Mouse (Mus musculus) thymus, postnatal 0 days (tissue): ENCODE data around the gene Arl2. TPM values are rescaled to one million over a fixed set of nuclear protein-coding genes. Genes with fewer than 3 reads are reported as not detected.

Experiments used
- DNase-seq: peaks from one replicate; pipeline ENCODE4 v3.0.0-alpha.2; 2015; ENCODE audit warnings: low spot score
- polyA plus RNA-seq: library from polyadenylated mRNA; unstranded; fragments of >200 nt; fragmentation: Nextera tagmentation; extraction: Ambion mirVana; gene quantifications from 2 replicates; pipeline ENCODE4 v1.2.1, GENCODE M21; 2015

The Arl2 gene
- polyA plus RNA-seq, 1 experiment from 2014 or later = 57.2 TPM

- no peak for DNase-seq
Observed at GRCm38 (mm10) chr19:6126789-6127580, 14.4 kb downstream of the Arl2 start.

- DNase-seq = peak; percentile 73
Observed at GRCm38 (mm10) chr19:6126289-6126688, 15.1 kb downstream of the Arl2 start.

- DNase-seq = no peak
Observed at GRCm38 (mm10) chr19:6124898-6125297, 16.4 kb downstream of the Arl2 start.

DNA sequence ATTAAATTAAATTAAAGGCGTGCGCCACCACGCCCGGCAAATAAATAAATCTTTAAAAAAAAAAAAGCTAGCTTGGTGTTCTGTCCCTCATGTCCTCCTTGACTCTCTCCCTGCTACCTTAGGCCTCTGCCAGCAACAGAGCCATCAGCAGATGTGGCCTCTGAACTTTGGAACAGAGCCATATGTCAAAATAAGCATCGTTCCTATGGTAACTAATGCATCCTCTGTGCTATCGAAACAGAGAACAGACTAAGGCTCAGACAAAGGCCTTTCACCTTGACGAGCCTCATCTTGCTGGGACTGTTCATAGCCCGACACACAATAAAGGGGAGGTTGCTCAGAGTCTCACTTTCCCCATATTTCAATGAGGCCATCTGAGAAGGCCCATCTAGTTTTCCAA, 18.0 kb downstream of the Arl2 start:
- no peak for DNase-seq

- DNase-seq = no peak
Observed at GRCm38 (mm10) chr19:6121761-6122160, 19.6 kb downstream of the Arl2 start.

DNA sequence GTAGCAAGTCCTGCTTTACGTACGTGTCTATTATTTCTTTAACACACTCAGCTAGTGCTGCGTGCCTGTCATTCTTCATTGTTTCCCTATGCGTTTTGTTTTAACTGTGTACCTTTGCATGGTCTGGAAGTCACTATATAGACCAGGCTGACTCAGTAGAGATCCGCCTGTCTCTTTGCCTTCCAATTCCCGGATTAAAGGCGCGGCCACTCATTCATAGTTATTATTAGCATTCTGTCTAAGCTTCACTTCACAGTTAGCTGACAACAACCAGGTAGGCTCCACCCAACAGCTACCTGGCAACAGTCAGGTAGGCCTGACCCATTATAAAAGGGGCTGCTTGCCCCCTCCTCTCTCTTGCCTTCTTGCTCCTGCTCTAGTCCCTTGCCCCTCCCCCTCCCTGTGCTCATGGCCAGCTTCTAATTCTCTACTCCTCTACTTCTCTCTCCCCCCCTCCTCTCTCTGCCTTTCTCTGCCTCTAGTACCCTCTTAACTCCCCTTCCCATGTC, 22.6 kb downstream of the Arl2 start:
- no peak for DNase-seq

DNA sequence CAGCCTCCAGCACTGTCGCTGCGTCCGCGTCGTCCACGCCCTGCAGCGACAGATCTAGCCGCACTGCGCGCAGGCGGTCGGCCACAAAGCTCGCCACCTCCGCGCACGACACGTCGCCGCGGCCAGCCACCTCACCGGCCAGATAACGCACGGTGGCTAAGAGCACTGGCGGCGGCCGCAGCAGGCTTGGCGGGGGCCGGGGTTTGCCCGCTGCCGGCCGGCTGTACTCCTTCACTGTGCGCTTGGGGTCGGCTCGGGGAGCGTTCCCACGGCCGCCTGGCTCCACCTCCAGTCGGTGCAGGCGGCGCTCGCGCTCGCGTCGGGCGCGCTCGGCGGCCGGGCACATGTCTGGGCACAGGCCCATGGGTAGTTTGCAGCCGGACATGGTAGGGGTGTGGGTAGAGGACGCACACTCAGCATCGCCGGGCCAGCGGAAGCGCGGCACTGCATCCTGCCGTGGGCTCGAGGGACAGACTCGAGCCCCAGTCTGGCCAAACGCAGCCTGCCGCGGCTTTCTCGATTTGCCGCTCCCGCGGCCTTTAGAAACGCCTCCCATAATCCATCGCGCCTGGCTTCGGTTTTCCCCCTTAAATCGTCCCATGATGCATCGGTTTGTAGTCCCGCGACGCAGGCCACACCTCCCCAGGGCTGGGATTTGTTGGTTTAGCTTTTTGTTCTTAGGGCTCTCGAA, 23.2 kb downstream of the Arl2 start, which contains the start of gene Sac3d1:
Sac3d1 (minus strand) TSS at position 665 of the 691 bp plus-strand sequence.
- DNase-seq = peak; percentile 93

- peak; percentile 6 for DNase-seq
Observed at GRCm38 (mm10) chr19:6117346-6117985, 23.9 kb downstream of the Arl2 start.

DNA sequence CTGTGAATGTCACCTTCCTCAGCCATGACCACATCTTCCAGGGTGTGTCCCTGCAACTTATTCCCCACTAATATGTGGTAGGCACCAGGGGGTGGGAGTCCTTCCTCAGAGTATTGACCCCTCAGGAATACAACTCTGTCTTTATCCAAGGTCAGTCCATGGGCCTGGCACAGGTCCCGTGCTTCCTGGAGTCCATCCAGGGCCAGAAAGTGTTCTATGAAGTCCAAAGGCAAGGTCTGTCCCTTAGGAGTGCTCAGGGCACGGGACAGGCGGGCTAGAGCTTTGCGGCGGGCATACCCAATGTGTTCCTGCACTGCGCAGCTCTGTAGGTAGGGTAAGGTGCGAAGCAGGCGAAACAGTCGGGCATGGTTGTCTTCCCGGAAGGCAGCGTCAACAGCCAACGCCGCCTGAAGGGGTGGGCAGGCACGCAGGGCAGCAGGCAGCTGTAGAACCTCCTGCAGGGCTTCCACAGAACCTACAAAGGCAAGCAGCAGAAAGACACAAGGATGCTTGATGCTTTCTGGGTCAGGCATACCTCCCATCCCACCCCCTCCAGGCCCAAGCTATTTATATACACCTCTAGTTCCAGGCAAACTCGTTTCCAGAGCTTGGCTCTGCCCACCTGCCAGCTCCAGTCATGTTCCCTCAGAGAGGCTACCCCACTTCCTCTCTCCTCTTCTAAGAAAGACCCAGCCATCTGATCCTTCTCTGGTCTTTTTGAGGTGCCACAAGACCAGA, 25.1 kb downstream of the Arl2 start:
- DNase-seq = no peak

GRCm38 (mm10) chr19:6113116-6113515, 28.2 kb downstream of the Arl2 start:
- DNase-seq = no peak

- DNase-seq = no peak
Observed at GRCm38 (mm10) chr19:6105586-6105985, 35.8 kb downstream of the Arl2 start, which contains the start of gene Naaladl1. TSS of gene Naaladl1 (plus strand) at chr19:6105782.

DNA sequence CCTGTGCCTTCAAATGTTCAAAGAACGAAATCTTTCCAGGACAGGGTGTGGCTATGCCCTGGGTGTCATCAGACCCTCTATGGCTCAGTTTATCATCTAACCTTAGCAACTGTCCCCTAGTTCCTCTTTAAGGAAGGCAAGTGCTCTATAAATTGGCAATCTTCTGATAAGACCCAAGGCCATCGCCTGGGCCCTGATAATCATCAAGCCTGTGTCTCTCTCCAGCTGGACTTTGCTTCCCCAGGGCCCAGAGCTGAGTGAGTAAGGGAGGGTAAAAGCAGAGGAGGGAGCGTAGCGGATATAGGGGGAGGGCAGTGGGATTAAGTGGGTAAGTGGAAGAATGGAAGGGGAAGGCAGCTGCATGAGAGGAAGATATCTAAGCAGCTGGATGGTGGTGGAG, 36.9 kb downstream of the Arl2 start:
- no peak for DNase-seq

GRCm38 (mm10) chr19:6102169-6102853, 39.0 kb downstream of the Arl2 start:
- no peak for DNase-seq

DNA sequence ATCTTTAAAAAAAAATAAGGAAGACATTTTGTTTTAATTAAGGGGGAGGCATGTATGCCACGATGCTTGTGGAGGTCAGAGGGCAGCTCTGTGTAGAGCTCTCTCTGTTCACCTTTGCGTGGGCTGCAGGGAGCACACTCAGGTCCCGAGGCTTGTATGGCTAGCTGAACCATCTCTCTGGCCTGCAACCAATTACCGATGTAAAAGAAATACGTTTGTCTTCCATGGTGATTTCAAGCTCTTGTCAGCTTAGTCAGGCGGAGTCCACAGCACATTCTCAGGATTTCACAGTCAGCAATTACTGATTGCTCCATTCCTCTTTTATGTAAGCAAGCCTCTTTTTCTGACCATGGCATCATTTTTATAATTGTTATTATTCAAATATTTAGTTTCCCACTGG, 40.2 kb downstream of the Arl2 start:
- no peak for DNase-seq

- no peak for DNase-seq
Observed at GRCm38 (mm10) chr19:6097847-6098246, 43.5 kb downstream of the Arl2 start.

DNA sequence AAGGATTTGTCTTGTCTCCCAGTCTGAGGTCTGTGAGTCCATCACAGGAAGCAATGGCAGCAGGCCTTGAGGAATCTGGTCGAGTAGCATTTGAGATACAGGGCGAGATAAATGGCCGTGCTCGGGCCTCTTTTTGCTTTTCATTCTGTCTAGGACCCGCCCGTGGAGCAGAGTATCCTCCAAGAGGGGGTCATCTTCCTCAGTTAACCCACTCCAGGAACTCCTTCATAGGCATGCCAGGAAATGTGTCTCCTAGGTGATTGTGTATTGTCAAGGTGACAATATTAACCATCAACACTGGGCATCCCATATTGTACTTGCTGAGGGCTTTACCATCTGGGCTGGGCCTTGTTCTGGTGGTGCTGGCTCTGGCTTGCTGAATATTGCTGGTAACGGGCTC, 47.2 kb downstream of the Arl2 start, which contains the start of gene AC131692.1:
AC131692.1 (plus strand) TSS at position 301 of the 400 bp plus-strand sequence.
- no peak for DNase-seq

DNA sequence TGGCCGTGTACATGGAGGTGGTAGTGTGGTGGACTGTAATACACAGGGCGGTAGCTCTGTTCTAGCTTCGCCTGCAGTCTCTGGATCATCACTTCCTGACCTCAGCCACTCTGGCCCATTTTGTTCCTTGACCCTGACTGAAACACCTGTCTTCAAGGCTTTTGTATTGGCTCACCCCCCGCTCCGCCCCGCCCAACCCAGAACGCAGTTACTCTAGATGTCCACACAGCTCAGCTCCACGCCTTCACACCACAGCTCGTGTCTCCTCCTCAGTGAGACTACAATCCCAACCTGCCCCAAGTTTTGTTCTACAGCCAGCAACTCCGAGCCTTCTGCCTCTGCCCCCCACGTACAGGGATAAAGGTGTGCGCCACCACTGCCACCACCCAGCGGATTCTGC, 52.5 kb downstream of the Arl2 start:
- no peak for DNase-seq

GRCm38 (mm10) chr19:6085417-6085879, 55.9 kb downstream of the Arl2 start:
- DNase-seq = peak; percentile 67

- DNase-seq = peak; percentile 99
Observed at GRCm38 (mm10) chr19:6084478-6085248, 56.7 kb downstream of the Arl2 start, which contains the start of the genes Zfpl1 and Cdca5. TSS of gene Zfpl1 (minus strand) at chr19:6084956. TSS of gene Cdca5 (plus strand) at chr19:6084983.
